Mouse (Mus musculus) spleen, adult 2 months (tissue): Measurements from ENCODE around the gene Dmd. TPM values are rescaled to one million over a fixed set of nuclear protein-coding genes. Genes with fewer than 3 reads are reported as not detected.
"Not testable (repeated sequence)": the region's sequence is repeated elsewhere in the genome, so short reads cannot be mapped to it uniquely, and the experiment has no call there.

Experiments used
- DNase-seq, 2 experiments: peaks; one replicate each; pipeline versions ENCODE4 v3.0.0 to v3.0.0-alpha.2; 2012 to 2021; ENCODE audit warnings: low spot score in 2 of 2, low read depth in 1 of 2
- H3K27ac ChIP-seq: fragments of 200-500 bp; 2 replicates; pipeline ENCODE4 v1.5.1; 2012; ENCODE audit warnings: low read length, inconsistent platforms; ENCODE audit not compliant: insufficient read depth
- H3K27me3 ChIP-seq: fragments of 200-500 bp; 2 replicates; pipeline ENCODE4 v1.6.1; 2012; ENCODE audit warnings: mild to moderate bottlenecking, moderate library complexity, low read length, inconsistent platforms; ENCODE audit not compliant: control insufficient read depth, insufficient read depth
- H3K36me3 ChIP-seq: fragments of 200-500 bp; 2 replicates; pipeline ENCODE4 v1.6.1; 2012; ENCODE audit warnings: mild to moderate bottlenecking, low read length, inconsistent platforms; ENCODE audit not compliant: control insufficient read depth, insufficient read depth
- H3K4me1 ChIP-seq: fragments of 200-500 bp; 2 replicates; pipeline ENCODE4 v1.6.1; 2011; ENCODE audit warnings: inconsistent platforms; ENCODE audit not compliant: control insufficient read depth, insufficient read depth, insufficient read length
- H3K4me3 ChIP-seq: fragments of 200-500 bp; 2 replicates; pipeline ENCODE4 v1.5.1; 2011; ENCODE audit warnings: mild to moderate bottlenecking, inconsistent platforms; ENCODE audit not compliant: insufficient read depth, insufficient read length; ENCODE audit errors: extremely low read depth
- CTCF ChIP-seq: fragments of 200-500 bp; IDR thresholded peaks from 2 replicates; pipeline ENCODE4 v1.5.1; 2011; ENCODE audit warnings: mild to moderate bottlenecking, inconsistent platforms; ENCODE audit not compliant: insufficient read depth, insufficient read length, insufficient replicate concordance; ENCODE audit errors: extremely low read depth
- POLR2A ChIP-seq: fragments of 200-500 bp; IDR thresholded peaks from 2 replicates; pipeline ENCODE4 v1.6.1; 2011; ENCODE audit warnings: low read depth, low read length, inconsistent platforms
- WGBS: fragments of 180-500 bp; shearing (Covaris S2); methylation state at CpG from one replicate; pipeline ENCODE4 v1.1.7; 2018; 5-methylcytosine and 5-hydroxymethylcytosine counted together
- polyA plus RNA-seq: library from polyadenylated mRNA; depleted of rRNA; stranded (reverse); fragments of >200 nt; gene quantifications from 2 replicates; pipeline ENCODE4 v1.2.3, GENCODE M21; 2012

The Dmd gene
- polyA plus RNA-seq, 1 experiment = 2.3 TPM

- WGBS = 51% methylated on average over 1 of the region's 1 CpGs
- H3K27me3 ChIP-seq = no peaks in the 10 kb centered on the region
- DNase-seq = no peak
Observed at GRCm38 (mm10) chrX:83975895-83976294, 1027.2 kb downstream of the Dmd start.

GRCm38 (mm10) chrX:84001294-84001693 is 1052.6 kb downstream of the Dmd start:
- WGBS = 48% methylated on average over 7 of the region's 7 CpGs
- no peaks in the 10 kb centered on the region for H3K4me1 ChIP-seq
- no peaks in the 10 kb centered on the region for H3K36me3 ChIP-seq
- no peak for DNase-seq
- TF ChIP-seq POLR2A (no peak), CTCF (no peak)
- no peak overlapping the region for H3K27ac ChIP-seq
- no peaks in the 10 kb centered on the region for H3K27me3 ChIP-seq
- no peak overlapping the region for H3K4me3 ChIP-seq

More at GRCm38 (mm10) chrX:83975895-83976294, 1027.2 kb downstream of the Dmd start:
- Histone ChIP-seq H3K27ac (no peak overlapping the region), H3K4me3 (no peak overlapping the region), H3K4me1 (no peaks in the 10 kb centered on the region), H3K36me3 (no peaks in the 10 kb centered on the region)
- TF ChIP-seq CTCF (no peak), POLR2A (no peak)

- H3K27me3 ChIP-seq, H3K4me3 ChIP-seq, H3K4me1 ChIP-seq, DNase-seq, H3K27ac ChIP-seq, H3K36me3 ChIP-seq: not testable (repeated sequence)
- 89% methylated on average over 3 of the region's 3 CpGs for WGBS
Observed at GRCm38 (mm10) chrX:84062431-84062830, 1113.8 kb downstream of the Dmd start.

- H3K27me3 ChIP-seq = no peaks in the 10 kb centered on the region
- H3K4me1 ChIP-seq = no peaks in the 10 kb centered on the region
- DNase-seq = no peak
- TF ChIP-seq CTCF (no peak), POLR2A (no peak)
- no peak overlapping the region for H3K27ac ChIP-seq
- WGBS = 70% methylated on average over 2 of the region's 2 CpGs
- H3K4me3 ChIP-seq = no peak overlapping the region
- no peaks in the 10 kb centered on the region for H3K36me3 ChIP-seq
Observed at GRCm38 (mm10) chrX:84165872-84166271, 1217.2 kb downstream of the Dmd start.

- H3K4me1 ChIP-seq = no peaks in the 10 kb centered on the region
- no peak for TF ChIP-seq CTCF
- TF ChIP-seq POLR2A = no peak
- no peak for DNase-seq
- H3K36me3 ChIP-seq = no peaks in the 10 kb centered on the region
- 58% methylated on average over 2 of the region's 2 CpGs for WGBS
- no peak overlapping the region for H3K27ac ChIP-seq
- H3K4me3 ChIP-seq = no peak overlapping the region
- no peaks in the 10 kb centered on the region for H3K27me3 ChIP-seq
Observed at GRCm38 (mm10) chrX:84241297-84241859, 1292.7 kb downstream of the Dmd start.

- Histone ChIP-seq H3K36me3 (no peaks in the 10 kb centered on the region), H3K4me1 (no peaks in the 10 kb centered on the region)
Observed at GRCm38 (mm10) chrX:84330593-84330992, 1381.9 kb downstream of the Dmd start.

GRCm38 (mm10) chrX:84332177-84332576 is 1383.5 kb downstream of the Dmd start:
- Histone ChIP-seq H3K4me3 (no peak overlapping the region), H3K36me3 (no peaks in the 10 kb centered on the region), H3K27ac (no peak overlapping the region), H3K27me3 (no peaks in the 10 kb centered on the region), H3K4me1 (no peaks in the 10 kb centered on the region)
- WGBS = 87% methylated on average over 1 of the region's 1 CpGs
- DNase-seq = no peak
- TF ChIP-seq CTCF (no peak), POLR2A (no peak)

More at GRCm38 (mm10) chrX:84330593-84330992, 1381.9 kb downstream of the Dmd start:
- Histone ChIP-seq H3K27ac (no peak overlapping the region), H3K4me3 (no peak overlapping the region), H3K27me3 (no peaks in the 10 kb centered on the region)
- DNase-seq = no peak
- TF ChIP-seq CTCF = no peak
- TF ChIP-seq POLR2A = no peak
